Mouse (Mus musculus): Measurements from ENCODE around the gene Irf1. TPM values are rescaled to one million over a fixed set of nuclear protein-coding genes. Genes with fewer than 3 reads are reported as not detected.

Gene Irf1
- polyA plus RNA-seq, 1 experiment from 2014 or later, result 7.3 TPM

- Histone ChIP-seq H3K27me3 (replicated peaks) (no peaks in the 10 kb centered on the region; the same call in 1 of the 2 replicates), H3K27ac (no peak overlapping the region), H3K9me3 (replicated peaks) (no peaks in the 10 kb centered on the region), H3K4me2 (no peak overlapping the region), H3K36me3 (no peaks in the 10 kb centered on the region), H3K9ac (no peak overlapping the region), H3K4me3 (no peak overlapping the region), H3K4me1 (peaks cover 4% of the 10 kb centered on the region; the same call in 1 of the 2 replicates)
- ATAC-seq, result no peak
- WGBS (ENCODE audit: insufficient replicate concordance), result 77% methylated on average over 6 of the region's 6 CpGs
Measured at GRCm38 (mm10) chr11:53819511-53819910, 49.7 kb downstream of the Irf1 start.

DNA sequence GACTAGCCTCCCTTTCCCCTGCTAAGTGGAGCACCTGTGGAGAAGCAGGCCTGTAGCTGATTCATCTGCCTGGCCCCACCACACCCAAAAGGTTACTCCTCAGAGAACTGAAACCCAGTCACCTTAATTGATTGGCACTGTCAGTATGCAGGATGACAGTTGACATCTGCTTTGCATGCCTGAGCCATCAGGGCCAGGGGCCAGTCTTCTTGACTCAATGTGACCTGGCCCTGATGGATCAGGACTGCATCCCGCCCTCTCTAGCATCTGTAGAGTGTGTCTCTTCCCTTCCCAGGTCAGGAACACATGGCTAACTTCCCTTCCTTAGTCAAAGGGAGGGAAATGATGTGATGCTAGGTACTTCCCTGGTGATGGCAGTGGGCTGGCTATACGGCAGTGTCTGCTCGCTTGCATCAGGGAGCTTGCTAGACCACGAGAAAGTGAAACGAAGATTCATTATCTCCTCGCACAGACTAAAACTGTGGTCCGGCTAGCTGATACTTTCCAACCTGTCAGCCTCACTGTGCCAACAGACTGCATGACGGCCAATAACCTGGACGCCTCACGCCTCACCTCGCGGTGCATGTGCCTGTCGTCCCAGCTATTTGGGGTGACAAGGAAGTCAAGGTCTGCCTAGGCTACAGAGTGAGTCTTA lies 50.8 kb downstream of the Irf1 start:
- Histone ChIP-seq H3K36me3 (no peaks in the 10 kb centered on the region), H3K4me1 (peaks cover 4% of the 10 kb centered on the region; the same call in 1 of the 2 replicates), H3K27me3 (replicated peaks) (no peaks in the 10 kb centered on the region; the same call in 1 of the 2 replicates), H3K4me2 (no peak overlapping the region), H3K27ac (no peak overlapping the region), H3K9ac (no peak overlapping the region), H3K9me3 (replicated peaks) (no peaks in the 10 kb centered on the region), H3K4me3 (no peak overlapping the region)
- ATAC-seq, result no peak
- 44% methylated on average over 13 of the region's 13 CpGs for WGBS (ENCODE audit: insufficient replicate concordance)

GRCm38 (mm10) chr11:53821230-53821944 lies 51.6 kb downstream of the Irf1 start:
- 78% methylated on average over 11 of the region's 11 CpGs for WGBS (ENCODE audit: insufficient replicate concordance)

GRCm38 (mm10) chr11:53821945-53822338 lies 52.1 kb downstream of the Irf1 start:
- Histone ChIP-seq H3K9me3 (replicated peaks) (no peaks in the 10 kb centered on the region), H3K4me2 (no peak overlapping the region), H3K27ac (no peak overlapping the region), H3K4me1 (peaks cover 4% of the 10 kb centered on the region; the same call in 1 of the 2 replicates), H3K4me3 (no peak overlapping the region), H3K27me3 (replicated peaks) (no peaks in the 10 kb centered on the region; the same call in 1 of the 2 replicates), H3K36me3 (no peaks in the 10 kb centered on the region), H3K9ac (no peak overlapping the region)
- WGBS (ENCODE audit: insufficient replicate concordance), result 83% methylated on average over 3 of the region's 3 CpGs
- no peak for ATAC-seq

More at GRCm38 (mm10) chr11:53821230-53821944, 51.6 kb downstream of the Irf1 start:
- H3K27ac ChIP-seq, result no peak overlapping the region
- H3K36me3 ChIP-seq, result no peaks in the 10 kb centered on the region
- no peak overlapping the region for H3K4me3 ChIP-seq
- H3K4me1 ChIP-seq, result peaks cover 4% of the 10 kb centered on the region; the same call in 1 of the 2 replicates
- no peak overlapping the region for H3K4me2 ChIP-seq
- H3K27me3 ChIP-seq (replicated peaks), result no peaks in the 10 kb centered on the region; the same call in 1 of the 2 replicates
- no peak overlapping the region for H3K9ac ChIP-seq
- no peak for ATAC-seq
- no peaks in the 10 kb centered on the region for H3K9me3 ChIP-seq (replicated peaks)

DNA sequence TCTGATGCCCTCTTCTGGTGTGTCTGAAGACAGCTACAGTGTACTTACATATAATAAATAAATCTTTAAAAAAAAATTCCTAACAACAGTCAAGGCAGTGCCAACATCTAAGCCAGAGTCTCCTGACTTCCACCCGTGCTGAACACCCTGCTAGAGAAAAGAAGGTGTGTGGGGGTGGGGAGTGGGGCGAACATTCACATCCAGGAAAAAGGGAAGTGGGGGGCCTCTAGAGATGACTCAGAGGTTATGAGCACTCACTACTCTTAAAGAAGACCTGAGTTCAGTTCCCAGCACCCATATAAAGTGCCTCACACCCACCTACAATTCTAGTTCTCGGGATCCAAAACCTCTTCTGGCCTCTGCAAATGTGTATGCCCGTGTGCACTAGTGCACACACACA lies 55.6 kb downstream of the Irf1 start:
- H3K27me3 ChIP-seq (replicated peaks), result no peaks in the 10 kb centered on the region
- no peak overlapping the region for H3K9ac ChIP-seq
- 45% methylated on average over 4 of the region's 4 CpGs for WGBS (ENCODE audit: insufficient replicate concordance)
- no peaks in the 10 kb centered on the region for H3K9me3 ChIP-seq (replicated peaks)
- peaks cover 4% of the 10 kb centered on the region; the same call in 1 of the 2 replicates for H3K4me1 ChIP-seq
- H3K4me3 ChIP-seq, result no peak overlapping the region
- no peak overlapping the region for H3K4me2 ChIP-seq
- no peak for ATAC-seq
- no peak overlapping the region for H3K27ac ChIP-seq
- H3K36me3 ChIP-seq, result no peaks in the 10 kb centered on the region

Small RNA genes lying within 50 kb of the gene (microRNA-seq; reads per million reads assigned to microRNA genes)
- not detected for gene Mir7671

Other genes with a start within 250 kb of the Irf1 start
- 13.7 and 14.5 TPM in 2 replicates for gene Kif3a, start 202.6 kb upstream of the Irf1 start, polyA plus RNA-seq (2016; fragmentation: Nextera tagmentation; extraction: Ambion mirVana)
- 0.81 TPM in 2 replicates for gene Il4, start 151.3 kb upstream of the Irf1 start, polyA plus RNA-seq (2016; fragmentation: Nextera tagmentation; extraction: Ambion mirVana)
- gene Il13, start 135.3 kb upstream of the Irf1 start, polyA plus RNA-seq (2016; fragmentation: Nextera tagmentation; extraction: Ambion mirVana), result not detected in 2 replicates
- 25.6 TPM in 2 replicates for gene Rad50, start 62.7 kb upstream of the Irf1 start, polyA plus RNA-seq (2016; fragmentation: Nextera tagmentation; extraction: Ambion mirVana)
- gene Il5, start 49.2 kb upstream of the Irf1 start, polyA plus RNA-seq (2016; fragmentation: Nextera tagmentation; extraction: Ambion mirVana), result not detected in 2 replicates
- 0.13 TPM in 1 of 2 replicates, not detected in the other for gene Gm17334, start 3.2 kb downstream of the Irf1 start, polyA plus RNA-seq (2016; fragmentation: Nextera tagmentation; extraction: Ambion mirVana)
- gene Gm12216, start 89.2 kb downstream of the Irf1 start, polyA plus RNA-seq (2016; fragmentation: Nextera tagmentation; extraction: Ambion mirVana), result 0.30 and 0.83 TPM in 2 replicates
- 2.4 and 3.3 TPM in 2 replicates for gene Slc22a5, start 121.6 kb downstream of the Irf1 start, polyA plus RNA-seq (2016; fragmentation: Nextera tagmentation; extraction: Ambion mirVana)
- 1.4 and 1.7 TPM in 2 replicates for gene Slc22a21, start 210.3 kb downstream of the Irf1 start, polyA plus RNA-seq (2016; fragmentation: Nextera tagmentation; extraction: Ambion mirVana)

Data from liver, embryonic 12.5 days (tissue).